Mouse (Mus musculus): ENCODE data around the gene Elf4.
"Not testable (repeated sequence)": the region's sequence is repeated elsewhere in the genome, so short reads cannot be mapped to it uniquely, and the experiment has no call there.

The Elf4 gene

GRCm38 (mm10) chrX:48439036-48439435, 23.9 kb downstream of the Elf4 start:
- no peak for DNase-seq (ENCODE audit: low read depth, low spot score)

- not testable (repeated sequence) for DNase-seq (ENCODE audit: low read depth, low spot score)
Observed at GRCm38 (mm10) chrX:48436082-48436481, 26.9 kb downstream of the Elf4 start.

- no peak for DNase-seq (ENCODE audit: low read depth, low spot score)
Observed at GRCm38 (mm10) chrX:48435477-48435900, 27.4 kb downstream of the Elf4 start.

- no peak for DNase-seq (ENCODE audit: low read depth, low spot score)
Observed at GRCm38 (mm10) chrX:48434251-48434650, 28.7 kb downstream of the Elf4 start.

- no peak for DNase-seq (ENCODE audit: low read depth, low spot score)
Observed at GRCm38 (mm10) chrX:48433527-48433899, 29.4 kb downstream of the Elf4 start.

- no peak for DNase-seq (ENCODE audit: low read depth, low spot score)
Observed at GRCm38 (mm10) chrX:48432599-48433526, 30.1 kb downstream of the Elf4 start.

GRCm38 (mm10) chrX:48429538-48429937, 33.4 kb downstream of the Elf4 start:
- peak; percentile 8 for DNase-seq (ENCODE audit: low read depth, low spot score)

- no peak for DNase-seq (ENCODE audit: low read depth, low spot score)
Observed at GRCm38 (mm10) chrX:48429100-48429499, 33.8 kb downstream of the Elf4 start.

- no peak for DNase-seq (ENCODE audit: low read depth, low spot score)
Observed at GRCm38 (mm10) chrX:48428642-48429041, 34.3 kb downstream of the Elf4 start.

- DNase-seq (ENCODE audit: low read depth, low spot score), result no peak
Observed at GRCm38 (mm10) chrX:48428241-48428640, 34.7 kb downstream of the Elf4 start.

- DNase-seq (ENCODE audit: low read depth, low spot score), result no peak
Observed at GRCm38 (mm10) chrX:48425280-48425679, 37.7 kb downstream of the Elf4 start.

- peak; percentile 7 for DNase-seq (ENCODE audit: low read depth, low spot score)
Observed at GRCm38 (mm10) chrX:48424583-48424982, 38.3 kb downstream of the Elf4 start.

GRCm38 (mm10) chrX:48423671-48424070, 39.3 kb downstream of the Elf4 start:
- no peak for DNase-seq (ENCODE audit: low read depth, low spot score)

GRCm38 (mm10) chrX:48422986-48423385, 39.9 kb downstream of the Elf4 start:
- peak; percentile 80 for DNase-seq (ENCODE audit: low read depth, low spot score)

GRCm38 (mm10) chrX:48418417-48418816, 44.5 kb downstream of the Elf4 start:
- no peak for DNase-seq (ENCODE audit: low read depth, low spot score)

- no peak for DNase-seq (ENCODE audit: low read depth, low spot score)
Observed at GRCm38 (mm10) chrX:48414291-48414690, 48.6 kb downstream of the Elf4 start.

GRCm38 (mm10) chrX:48412629-48413028, 50.3 kb downstream of the Elf4 start:
- DNase-seq (ENCODE audit: low read depth, low spot score), result no peak

- no peak for DNase-seq (ENCODE audit: low read depth, low spot score)
Observed at GRCm38 (mm10) chrX:48410388-48410776, 52.5 kb downstream of the Elf4 start.

- DNase-seq (ENCODE audit: low read depth, low spot score), result peak; percentile 80
Observed at GRCm38 (mm10) chrX:48409611-48410387, 53.1 kb downstream of the Elf4 start.

- DNase-seq (ENCODE audit: low read depth, low spot score), result no peak
Observed at GRCm38 (mm10) chrX:48405141-48405540, 57.8 kb downstream of the Elf4 start.

GRCm38 (mm10) chrX:48399994-48400393, 62.9 kb downstream of the Elf4 start:
- DNase-seq (ENCODE audit: low read depth, low spot score), result no peak

GRCm38 (mm10) chrX:48389380-48389779, 73.6 kb downstream of the Elf4 start:
- DNase-seq (ENCODE audit: low read depth, low spot score), result no peak

- DNase-seq (ENCODE audit: low read depth, low spot score), result no peak
Observed at GRCm38 (mm10) chrX:48385927-48386326, 77.0 kb downstream of the Elf4 start.

Data from brain, adult 2 months (tissue).